ENCODE assay signal across 12 mouse cellular contexts in genomic region chr1:19927736-19928327, GRCm38 (mm10).
A peak's percentile ranks its signal among the peaks of the same experiment; 100 is the strongest.
DNase-seq lines count a peak whose midpoint lies in the region; ATAC-seq lines count a peak whose summit lies in the region.
"Had no signal": no experiment of that assay in that cellular context is flagged by ENCODE, and none has a peak within 500 bp of the region (broad histone marks: within the 10 kb centered on the region; RNA-seq: fewer than 3 reads in every experiment).

No protein-coding gene starts in this region.

- H3K9me3 ChIP-seq in hindbrain, embryonic 14.5 days (ENCODE audit: control insufficient read depth, low read length) = no peaks in the 10 kb centered on the region
- H3K9me3 ChIP-seq in midbrain, embryonic 16.5 days (replicated peaks; ENCODE audit: control insufficient read depth, low read length, poor library complexity, severe bottlenecking) = no peaks in the 10 kb centered on the region
- no peaks in the 10 kb centered on the region for H3K9me3 ChIP-seq in heart, embryonic 11.5 days (replicated peaks; ENCODE audit: control insufficient read depth, low read length)
- H3K9me3 ChIP-seq: embryonic facial prominence, embryonic 15.5 days; liver, embryonic 13.5 days had no signal

- H3K4me1 ChIP-seq in hindbrain, embryonic 14.5 days (replicated peaks; ENCODE audit: control insufficient read depth, insufficient read depth, low read length) = no peaks in the 10 kb centered on the region
- no peaks in the 10 kb centered on the region for H3K4me1 ChIP-seq in midbrain, embryonic 16.5 days (ENCODE audit: control insufficient read depth, insufficient read depth, low read length)
- H3K4me1 ChIP-seq in heart, embryonic 11.5 days (ENCODE audit: control insufficient read depth, insufficient read depth, low read length) = no peaks in the 10 kb centered on the region
- H3K4me1 ChIP-seq: embryonic facial prominence, embryonic 15.5 days; liver, embryonic 13.5 days had no signal

- DNase-seq in left cerebral cortex, postnatal 4 days = peak; percentile 10
- DNase-seq in left cerebral cortex, adult 18-20 months (ENCODE audit: low spot score in 2 of 2) = no peak
- no peak for DNase-seq in hindbrain, embryonic 14.5 days (ENCODE audit: low spot score)
- DNase-seq in frontal cortex, postnatal 25 days (ENCODE audit: low spot score in 2 of 2) = no peak
- DNase-seq in testis, postnatal 14 days (ENCODE audit: low spot score) = no peak
- DNase-seq in thymus, postnatal 0 days (ENCODE audit: low spot score) = no peak
- DNase-seq: kidney, adult 9 months; liver, embryonic 13.5 days; lung, postnatal 10 days had no signal

- no peaks in the 10 kb centered on the region for H3K36me3 ChIP-seq in hindbrain, embryonic 14.5 days (replicated peaks; ENCODE audit: control insufficient read depth, insufficient read depth)
- H3K36me3 ChIP-seq in midbrain, embryonic 16.5 days (ENCODE audit: control insufficient read depth, insufficient read depth, low read length) = no peaks in the 10 kb centered on the region
- no peaks in the 10 kb centered on the region for H3K36me3 ChIP-seq in heart, embryonic 11.5 days (ENCODE audit: control insufficient read depth, insufficient read depth, low read length)
- H3K36me3 ChIP-seq: embryonic facial prominence, embryonic 15.5 days; liver, embryonic 13.5 days had no signal

- H3K4me3 ChIP-seq in hindbrain, embryonic 14.5 days (replicated peaks; ENCODE audit: low read length) = no peak overlapping the region
- H3K4me3 ChIP-seq in midbrain, embryonic 16.5 days (ENCODE audit: low read depth, low read length) = no peak overlapping the region
- H3K4me3 ChIP-seq in heart, embryonic 11.5 days (ENCODE audit: low read depth, low read length) = no peak overlapping the region
- H3K4me3 ChIP-seq: embryonic facial prominence, embryonic 15.5 days; liver, embryonic 13.5 days had no signal

- WGBS in hindbrain, embryonic 14.5 days = 7% methylated on average over 5 of the region's 5 CpGs
- WGBS in midbrain, embryonic 16.5 days = 6% methylated on average over 5 of the region's 5 CpGs
- 52% methylated on average over 5 of the region's 5 CpGs for WGBS in heart, embryonic 11.5 days (ENCODE audit: insufficient replicate concordance)

- ATAC-seq in hindbrain, embryonic 14.5 days (ENCODE audit: low FRiP score) = peak; percentile 79; the same call in 1 of the 2 replicates
- 0 out of 2 replicates have a peak, but pooled peaks have one; percentile 42 for ATAC-seq in midbrain, embryonic 16.5 days
- ATAC-seq in heart, embryonic 11.5 days (replicated peaks; ENCODE audit: insufficient number of reproducible peaks, low FRiP score, low TSS enrichment) = no peak

- no peaks in the 10 kb centered on the region for H3K27me3 ChIP-seq in hindbrain, embryonic 14.5 days (ENCODE audit: control insufficient read depth, insufficient read depth, low read length)
- H3K27me3 ChIP-seq in midbrain, embryonic 16.5 days (ENCODE audit: control insufficient read depth, insufficient read depth, low read depth, low read length) = no peaks in the 10 kb centered on the region; the same call in 1 of the 2 replicates
- H3K27me3 ChIP-seq in heart, embryonic 11.5 days (ENCODE audit: control insufficient read depth, insufficient read depth, low read length) = no peaks in the 10 kb centered on the region
- H3K27me3 ChIP-seq: embryonic facial prominence, embryonic 15.5 days; liver, embryonic 13.5 days had no signal

- no peak overlapping the region for H3K9ac ChIP-seq in hindbrain, embryonic 14.5 days
- H3K9ac ChIP-seq in midbrain, embryonic 16.5 days (ENCODE audit: low read depth, low read length) = no peak overlapping the region
- no peak overlapping the region for H3K9ac ChIP-seq in heart, embryonic 11.5 days (ENCODE audit: low read depth, low read length)
- H3K9ac ChIP-seq: embryonic facial prominence, embryonic 15.5 days; liver, embryonic 13.5 days had no signal

- no peak overlapping the region for H3K27ac ChIP-seq in hindbrain, embryonic 14.5 days
- no peak overlapping the region for H3K27ac ChIP-seq in midbrain, embryonic 16.5 days (ENCODE audit: low read length)
- no peak overlapping the region for H3K27ac ChIP-seq in heart, embryonic 11.5 days (ENCODE audit: low read depth, low read length)
- H3K27ac ChIP-seq: embryonic facial prominence, embryonic 15.5 days; liver, embryonic 13.5 days had no signal

- intact Hi-C loops in left cerebral cortex, postnatal 4 days (cut with DNase I) = no loop called here

- no peak overlapping the region for H3K4me2 ChIP-seq in hindbrain, embryonic 14.5 days (replicated peaks)
- H3K4me2 ChIP-seq in midbrain, embryonic 16.5 days (ENCODE audit: low read length) = no peak overlapping the region
- no peak overlapping the region for H3K4me2 ChIP-seq in heart, embryonic 11.5 days
- H3K4me2 ChIP-seq: embryonic facial prominence, embryonic 15.5 days; liver, embryonic 13.5 days had no signal
